Mouse (Mus musculus): ENCODE measurements around the gene Rxfp4. TPM values are rescaled to one million over a fixed set of nuclear protein-coding genes. Genes with fewer than 3 reads are reported as not detected.

Rxfp4 gene
- polyA plus RNA-seq, 1 experiment: not detected

GRCm38 (mm10) chr3:88684236-88684979 lies 31.5 kb upstream of the Rxfp4 start:
- TF ChIP-seq CTCF (IDR thresholded peaks at IDR 0.05; ENCODE audit: borderline replicate concordance, extremely low read depth, insufficient read depth, insufficient read length) (no peak), POLR2A (IDR thresholded peaks at IDR 0.05; ENCODE audit: borderline replicate concordance, extremely low read depth, insufficient read depth, insufficient read length, poor library complexity, severe bottlenecking) (no peak)
- DNase-seq (ENCODE audit: low read depth): no peak

GRCm38 (mm10) chr3:88683814-88684213 lies 30.9 kb upstream of the Rxfp4 start:
- no peak for DNase-seq (ENCODE audit: low read depth)
- TF ChIP-seq CTCF (IDR thresholded peaks at IDR 0.05; ENCODE audit: borderline replicate concordance, extremely low read depth, insufficient read depth, insufficient read length) (no peak), POLR2A (IDR thresholded peaks at IDR 0.05; ENCODE audit: borderline replicate concordance, extremely low read depth, insufficient read depth, insufficient read length, poor library complexity, severe bottlenecking) (no peak)

- peak; percentile 76; the same call in 1 of the 2 replicates for TF ChIP-seq CTCF (IDR thresholded peaks at IDR 0.05; ENCODE audit: borderline replicate concordance, extremely low read depth, insufficient read depth, insufficient read length)
- no peak for TF ChIP-seq POLR2A (IDR thresholded peaks at IDR 0.05; ENCODE audit: borderline replicate concordance, extremely low read depth, insufficient read depth, insufficient read length, poor library complexity, severe bottlenecking)
- peak; percentile 92 for DNase-seq (ENCODE audit: low read depth)
These were observed 24.5 kb upstream of the Rxfp4 start for GRCm38 (mm10) chr3:88677399-88677798.

GRCm38 (mm10) chr3:88664095-88664494 lies 11.2 kb upstream of the Rxfp4 start:
- TF ChIP-seq CTCF (IDR thresholded peaks at IDR 0.05; ENCODE audit: borderline replicate concordance, extremely low read depth, insufficient read depth, insufficient read length) (no peak), POLR2A (IDR thresholded peaks at IDR 0.05; ENCODE audit: borderline replicate concordance, extremely low read depth, insufficient read depth, insufficient read length, poor library complexity, severe bottlenecking) (no peak)
- no peak for DNase-seq (ENCODE audit: low read depth)

GRCm38 (mm10) chr3:88659798-88660197 lies 6.9 kb upstream of the Rxfp4 start:
- DNase-seq (ENCODE audit: low read depth): no peak
- TF ChIP-seq CTCF (IDR thresholded peaks at IDR 0.05; ENCODE audit: borderline replicate concordance, extremely low read depth, insufficient read depth, insufficient read length): no peak
- TF ChIP-seq POLR2A (IDR thresholded peaks at IDR 0.05; ENCODE audit: borderline replicate concordance, extremely low read depth, insufficient read depth, insufficient read length, poor library complexity, severe bottlenecking): no peak

DNA sequence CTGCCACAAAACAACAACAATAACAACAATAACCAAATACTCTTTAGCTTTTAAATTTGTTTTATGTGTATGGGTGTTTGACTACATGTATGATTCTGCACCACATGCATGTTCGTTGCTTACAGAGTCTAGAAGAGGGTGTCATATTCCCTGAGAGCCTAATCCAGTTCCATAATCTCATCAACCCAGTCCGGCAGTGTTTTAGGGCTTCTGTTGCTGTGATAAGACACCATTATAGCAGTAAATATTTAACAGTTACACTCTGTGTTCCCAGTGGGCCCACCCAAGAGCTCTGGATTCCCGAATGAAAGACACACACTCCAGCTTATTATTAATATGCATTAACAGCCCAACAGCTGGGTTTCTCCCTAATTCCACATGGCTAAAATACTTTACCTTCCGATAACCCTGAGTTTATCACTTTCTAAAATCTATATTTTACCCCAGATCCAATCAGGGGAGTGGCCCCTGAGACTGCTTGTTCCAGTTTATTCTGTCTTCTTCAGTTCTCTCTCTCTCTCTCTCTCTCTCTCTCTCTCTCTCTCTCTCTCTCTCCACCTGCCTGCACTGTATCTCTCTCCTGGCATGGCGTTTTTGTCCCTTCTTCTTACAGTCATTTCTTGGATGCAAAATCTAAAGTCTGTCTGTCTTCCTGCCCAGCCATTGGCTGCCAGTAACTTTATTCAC lies 5.6 kb upstream of the Rxfp4 start:
- no peak for DNase-seq (ENCODE audit: low read depth)
- TF ChIP-seq CTCF (IDR thresholded peaks at IDR 0.05; ENCODE audit: borderline replicate concordance, extremely low read depth, insufficient read depth, insufficient read length) (no peak), POLR2A (IDR thresholded peaks at IDR 0.05; ENCODE audit: borderline replicate concordance, extremely low read depth, insufficient read depth, insufficient read length, poor library complexity, severe bottlenecking) (no peak)

DNA sequence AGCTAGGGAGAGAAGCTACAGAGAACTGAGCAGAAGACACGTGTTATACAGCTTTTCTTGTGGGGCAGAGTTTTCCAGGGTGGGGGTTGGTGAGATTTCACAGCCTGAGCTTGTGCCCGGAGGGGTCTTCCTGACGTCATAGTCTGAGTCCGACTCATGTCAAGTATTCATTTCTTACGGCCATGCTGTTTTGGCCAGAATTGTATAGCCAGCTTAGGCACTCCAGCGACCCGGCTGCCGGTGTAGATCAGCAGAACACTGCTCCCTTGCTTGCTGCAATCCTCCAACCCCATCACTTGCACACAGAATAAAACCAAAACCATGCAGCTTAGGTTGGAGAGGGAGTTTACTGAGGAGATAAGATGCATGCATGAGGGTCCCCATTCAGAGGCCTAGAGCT lies 2.7 kb upstream of the Rxfp4 start:
- no peak for DNase-seq (ENCODE audit: low read depth)
- TF ChIP-seq CTCF (IDR thresholded peaks at IDR 0.05; ENCODE audit: borderline replicate concordance, extremely low read depth, insufficient read depth, insufficient read length): no peak
- no peak for TF ChIP-seq POLR2A (IDR thresholded peaks at IDR 0.05; ENCODE audit: borderline replicate concordance, extremely low read depth, insufficient read depth, insufficient read length, poor library complexity, severe bottlenecking)

DNA sequence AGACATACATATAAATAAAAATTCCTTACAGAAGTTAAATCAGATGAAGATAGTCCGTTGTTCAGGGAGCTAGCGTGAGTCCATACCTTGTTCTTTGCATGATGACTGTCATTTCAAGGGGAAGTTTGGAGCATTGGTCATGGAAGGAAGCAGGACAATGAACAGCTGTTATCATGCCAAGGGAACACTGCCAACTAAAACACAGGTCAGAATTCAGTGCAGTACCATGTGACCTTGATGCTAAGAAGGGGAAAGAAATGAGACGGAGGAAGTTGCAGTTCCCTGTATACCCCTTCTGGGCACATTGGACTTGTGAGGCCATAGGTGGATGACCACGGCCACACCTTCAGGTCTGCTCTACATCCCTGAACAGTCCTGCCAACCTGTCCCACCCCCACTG lies 1.7 kb upstream of the Rxfp4 start:
- TF ChIP-seq CTCF (IDR thresholded peaks at IDR 0.05; ENCODE audit: borderline replicate concordance, extremely low read depth, insufficient read depth, insufficient read length): no peak
- no peak for DNase-seq (ENCODE audit: low read depth)

- TF ChIP-seq POLR2A (IDR thresholded peaks at IDR 0.05; ENCODE audit: borderline replicate concordance, extremely low read depth, insufficient read depth, insufficient read length, poor library complexity, severe bottlenecking): no peak
- TF ChIP-seq CTCF (IDR thresholded peaks at IDR 0.05; ENCODE audit: borderline replicate concordance, extremely low read depth, insufficient read depth, insufficient read length): no peak
- no peak for DNase-seq (ENCODE audit: low read depth)
These were observed 801 bp upstream of the Rxfp4 start for GRCm38 (mm10) chr3:88653516-88654370.

GRCm38 (mm10) chr3:88651669-88652618 lies 998 bp downstream of the Rxfp4 start:
- no peak for TF ChIP-seq POLR2A (IDR thresholded peaks at IDR 0.05; ENCODE audit: borderline replicate concordance, extremely low read depth, insufficient read depth, insufficient read length, poor library complexity, severe bottlenecking)
- no peak for DNase-seq (ENCODE audit: low read depth)
